Mouse (Mus musculus) liver, embryonic 15.5 days (tissue): Measurements from ENCODE around the gene Boc. TPM values are rescaled to one million over a fixed set of nuclear protein-coding genes. Genes with fewer than 3 reads are reported as not detected.

Experiments used
- ATAC-seq: fragments of 200-750 bp; cut with Nextera tagmentation; 2 replicates; pipeline ENCODE4 v1.8.0; 2017; ENCODE audit warnings: moderate number of reproducible peaks, mild to moderate bottlenecking, moderate library complexity; ENCODE audit not compliant: insufficient read depth
- H3K27ac ChIP-seq: fragments of 300-500 bp; sonication (generic); replicated peaks from 2 replicates; pipeline ENCODE4 v1.5.1; 2015; ENCODE audit warnings: mild to moderate bottlenecking, inconsistent platforms
- H3K27me3 ChIP-seq: fragments of 300-500 bp; sonication (generic); 2 replicates; pipeline ENCODE4 v1.6.1; 2015; ENCODE audit warnings: mild to moderate bottlenecking, inconsistent platforms
- H3K36me3 ChIP-seq: fragments of 300-500 bp; sonication (generic); replicated peaks from 2 replicates; pipeline ENCODE4 v1.6.1; 2015; ENCODE audit warnings: moderate library complexity, mild to moderate bottlenecking, inconsistent platforms
- H3K4me1 ChIP-seq: fragments of 300-500 bp; sonication (generic); replicated peaks from 2 replicates; pipeline ENCODE4 v1.6.1; 2015; ENCODE audit warnings: inconsistent platforms
- H3K4me2 ChIP-seq: fragments of 300-500 bp; sonication (generic); 2 replicates; pipeline ENCODE4 v1.6.1; 2015; ENCODE audit warnings: moderate library complexity, mild to moderate bottlenecking, inconsistent platforms
- H3K4me3 ChIP-seq: fragments of 300-500 bp; sonication (generic); replicated peaks from 2 replicates; pipeline ENCODE4 v1.5.1; 2015; ENCODE audit warnings: mild to moderate bottlenecking, inconsistent platforms
- H3K9ac ChIP-seq: fragments of 300-500 bp; sonication (generic); 2 replicates; pipeline ENCODE4 v1.6.1; 2015; ENCODE audit warnings: moderate library complexity, mild to moderate bottlenecking, inconsistent platforms
- H3K9me3 ChIP-seq: fragments of 300-500 bp; sonication (generic); replicated peaks from 2 replicates; pipeline ENCODE4 v1.6.1; 2016; ENCODE audit warnings: inconsistent platforms
- WGBS: fragments of 180-500 bp; shearing (Covaris S2); methylation state at CpG from one replicate; pipeline ENCODE4 v1.1.7; 2015; ENCODE audit warnings: mixed read lengths; ENCODE audit not compliant: insufficient replicate concordance; 5-methylcytosine and 5-hydroxymethylcytosine counted together
- polyA plus RNA-seq: library from polyadenylated mRNA; unstranded; fragments of >200 nt; fragmentation: Nextera tagmentation; extraction: Ambion mirVana; gene quantifications from 2 replicates; pipeline ENCODE4 v1.2.1, GENCODE M21; 2015

The Boc gene
- 0.43 and 0.59 TPM in 2 replicates for polyA plus RNA-seq

- 0 out of 2 replicates have a peak, but pooled peaks cover 3% of the 10 kb centered on the region for H3K4me1 ChIP-seq
- H3K36me3 ChIP-seq, result no peaks in the 10 kb centered on the region
- H3K9me3 ChIP-seq, result no peaks in the 10 kb centered on the region
- H3K9ac ChIP-seq, result peak within 1 kb of the TSS; percentile 6; the same call in 1 of the 2 replicates
- WGBS, result under 1% methylated on average over 45 of the region's 46 CpGs
- ATAC-seq, result no peak
- H3K4me2 ChIP-seq, result peak within 1 kb of the TSS; percentile 72
- H3K27me3 ChIP-seq, result peaks cover 56% of the 10 kb centered on the region
- peak within 1 kb of the TSS; percentile 50 for H3K4me3 ChIP-seq
- H3K27ac ChIP-seq, result no peak within 1 kb of the TSS
These were observed at the start of gene Boc for GRCm38 (mm10) chr16:44558471-44559329. TSS of gene Boc (minus strand) at chr16:44558897.

- no peaks in the 10 kb centered on the region for H3K4me1 ChIP-seq
- H3K9ac ChIP-seq, result no peak overlapping the region
- no peak for ATAC-seq
- no peak overlapping the region for H3K27ac ChIP-seq
- H3K9me3 ChIP-seq, result no peaks in the 10 kb centered on the region
- no peaks in the 10 kb centered on the region for H3K36me3 ChIP-seq
- no peak overlapping the region for H3K4me3 ChIP-seq
- WGBS, result 45% methylated on average over 1 of the region's 1 CpGs
- no peaks in the 10 kb centered on the region for H3K27me3 ChIP-seq
- H3K4me2 ChIP-seq, result no peak overlapping the region
These were observed 47.9 kb upstream of the Boc start for GRCm38 (mm10) chr16:44606643-44607042.

- no peaks in the 10 kb centered on the region for H3K36me3 ChIP-seq
- no peak overlapping the region for H3K9ac ChIP-seq
- no peaks in the 10 kb centered on the region for H3K9me3 ChIP-seq
- WGBS, result 22% methylated on average over 9 of the region's 9 CpGs
- H3K4me1 ChIP-seq, result no peaks in the 10 kb centered on the region
- H3K27ac ChIP-seq, result no peak overlapping the region
- ATAC-seq, result no peak
- no peaks in the 10 kb centered on the region for H3K27me3 ChIP-seq
- H3K4me2 ChIP-seq, result no peak overlapping the region
- H3K4me3 ChIP-seq, result no peak overlapping the region
These were observed 45.4 kb upstream of the Boc start for GRCm38 (mm10) chr16:44604021-44604616.

- no peaks in the 10 kb centered on the region for H3K4me1 ChIP-seq
- H3K9ac ChIP-seq, result no peak overlapping the region
- no peak for ATAC-seq
- H3K4me3 ChIP-seq, result no peak overlapping the region
- H3K9me3 ChIP-seq, result no peaks in the 10 kb centered on the region
- WGBS, result 34% methylated on average over 8 of the region's 8 CpGs
- H3K36me3 ChIP-seq, result no peaks in the 10 kb centered on the region
- H3K27me3 ChIP-seq, result no peaks in the 10 kb centered on the region
- H3K27ac ChIP-seq, result no peak overlapping the region
- H3K4me2 ChIP-seq, result no peak overlapping the region
These were observed 43.5 kb upstream of the Boc start for GRCm38 (mm10) chr16:44601999-44602794.

GRCm38 (mm10) chr16:44601182-44601581 is 42.5 kb upstream of the Boc start:
- no peak overlapping the region for H3K4me2 ChIP-seq
- 49% methylated on average over 2 of the region's 2 CpGs for WGBS
- no peak overlapping the region for H3K27ac ChIP-seq
- H3K36me3 ChIP-seq, result no peaks in the 10 kb centered on the region
- ATAC-seq, result no peak
- no peak overlapping the region for H3K9ac ChIP-seq
- H3K27me3 ChIP-seq, result no peaks in the 10 kb centered on the region
- no peaks in the 10 kb centered on the region for H3K4me1 ChIP-seq
- no peaks in the 10 kb centered on the region for H3K9me3 ChIP-seq
- H3K4me3 ChIP-seq, result no peak overlapping the region

GRCm38 (mm10) chr16:44597106-44597806 is 38.6 kb upstream of the Boc start:
- Histone ChIP-seq H3K4me1 (no peaks in the 10 kb centered on the region), H3K9me3 (no peaks in the 10 kb centered on the region), H3K4me3 (no peak overlapping the region), H3K9ac (no peak overlapping the region), H3K4me2 (no peak overlapping the region), H3K36me3 (no peaks in the 10 kb centered on the region), H3K27me3 (no peaks in the 10 kb centered on the region), H3K27ac (no peak overlapping the region)
- WGBS, result 54% methylated on average over 2 of the region's 2 CpGs
- ATAC-seq, result no peak

- no peak for ATAC-seq
- no peaks in the 10 kb centered on the region for H3K4me1 ChIP-seq
- no peaks in the 10 kb centered on the region for H3K36me3 ChIP-seq
- no peaks in the 10 kb centered on the region for H3K27me3 ChIP-seq
- 62% methylated on average over 1 of the region's 1 CpGs for WGBS
- H3K9ac ChIP-seq, result no peak overlapping the region
- H3K4me2 ChIP-seq, result no peak overlapping the region
- H3K27ac ChIP-seq, result no peak overlapping the region
- no peaks in the 10 kb centered on the region for H3K9me3 ChIP-seq
- H3K4me3 ChIP-seq, result no peak overlapping the region
These were observed 30.8 kb upstream of the Boc start for GRCm38 (mm10) chr16:44589506-44589905.

- no peaks in the 10 kb centered on the region for H3K4me1 ChIP-seq
- H3K27ac ChIP-seq, result no peak overlapping the region
- ATAC-seq, result no peak
- no peak overlapping the region for H3K4me2 ChIP-seq
- H3K9ac ChIP-seq, result no peak overlapping the region
- H3K36me3 ChIP-seq, result no peaks in the 10 kb centered on the region
- H3K4me3 ChIP-seq, result no peak overlapping the region
- H3K27me3 ChIP-seq, result no peaks in the 10 kb centered on the region
- no peaks in the 10 kb centered on the region for H3K9me3 ChIP-seq
- 55% methylated on average over 15 of the region's 15 CpGs for WGBS
These were observed 20.8 kb upstream of the Boc start for GRCm38 (mm10) chr16:44579421-44580024.

GRCm38 (mm10) chr16:44578551-44578950 is 19.9 kb upstream of the Boc start:
- Histone ChIP-seq H3K27ac (no peak overlapping the region), H3K9me3 (no peaks in the 10 kb centered on the region), H3K36me3 (no peaks in the 10 kb centered on the region), H3K4me3 (no peak overlapping the region), H3K4me2 (no peak overlapping the region), H3K27me3 (no peaks in the 10 kb centered on the region), H3K4me1 (no peaks in the 10 kb centered on the region), H3K9ac (no peak overlapping the region)
- no peak for ATAC-seq
- 63% methylated on average over 1 of the region's 1 CpGs for WGBS

- Histone ChIP-seq H3K27me3 (no peaks in the 10 kb centered on the region; the same call in 1 of the 2 replicates), H3K9ac (no peak overlapping the region), H3K4me3 (no peak overlapping the region), H3K4me1 (no peaks in the 10 kb centered on the region), H3K36me3 (no peaks in the 10 kb centered on the region), H3K4me2 (no peak overlapping the region), H3K9me3 (no peaks in the 10 kb centered on the region), H3K27ac (no peak overlapping the region)
- ATAC-seq, result no peak
These were observed 9.4 kb upstream of the Boc start for GRCm38 (mm10) chr16:44568056-44568455.
